23 mouse cellular contexts compared by ENCODE assay signal in genomic region chr13:38472636-38473035, GRCm38 (mm10). TPM values are rescaled to one million over a fixed set of nuclear protein-coding genes. Genes with fewer than 3 reads are reported as not detected.
DNase-seq lines count a peak whose midpoint lies in the region; ATAC-seq and TF ChIP-seq lines count a peak whose summit lies in the region.
"Had no signal": no experiment of that assay in that cellular context is flagged by ENCODE, and none has a peak within 500 bp of the region (broad histone marks: within the 10 kb centered on the region; RNA-seq: fewer than 3 reads in every experiment).

No protein-coding gene starts in this region.

- H3K4me3 ChIP-seq in forebrain, postnatal 0 days (ENCODE audit: low read depth, low read length), result no peak overlapping the region
- no peak overlapping the region for H3K4me3 ChIP-seq in forebrain, embryonic 10.5 days
- no peak overlapping the region for H3K4me3 ChIP-seq in midbrain, postnatal 0 days (ENCODE audit: low read depth, low read length)
- no peak overlapping the region for H3K4me3 ChIP-seq in midbrain, embryonic 11.5 days (ENCODE audit: low read depth, low read length)
- H3K4me3 ChIP-seq: embryonic facial prominence, embryonic 10.5 days; embryonic facial prominence, embryonic 13.5 days; erythroblast, embryonic 14.5 days; forebrain, embryonic 15.5 days; heart, embryonic 13.5 days; hindbrain, embryonic 12.5 days; hindbrain, embryonic 15.5 days had no signal

- H3K27me3 ChIP-seq in forebrain, postnatal 0 days (ENCODE audit: insufficient read depth, low read length), result no peaks in the 10 kb centered on the region
- H3K27me3 ChIP-seq in forebrain, embryonic 10.5 days (ENCODE audit: poor library complexity, severe bottlenecking), result no peaks in the 10 kb centered on the region
- H3K27me3 ChIP-seq in midbrain, postnatal 0 days (ENCODE audit: insufficient read depth, low read length), result no peaks in the 10 kb centered on the region
- no peaks in the 10 kb centered on the region for H3K27me3 ChIP-seq in midbrain, embryonic 11.5 days (ENCODE audit: control insufficient read depth, insufficient read depth, low read length)
- H3K27me3 ChIP-seq: embryonic facial prominence, embryonic 13.5 days; forebrain, embryonic 15.5 days; heart, embryonic 13.5 days; hindbrain, embryonic 12.5 days; hindbrain, embryonic 15.5 days had no signal

- peak; percentile 27 to 52 for DNase-seq in cerebellum, postnatal 10 days
- DNase-seq in cerebellum, adult 9-10 months, result no peak
- peak; percentile 14 for DNase-seq in forebrain, postnatal 0 days
- no peak for DNase-seq in forebrain, embryonic 10.5 days (ENCODE audit: extremely low spot score, low spot score)
- DNase-seq in midbrain, postnatal 0 days (ENCODE audit: low spot score), result peak; percentile 20
- DNase-seq in midbrain, embryonic 11.5 days (ENCODE audit: low spot score, missing footprints), result no peak
- no peak for DNase-seq in spleen, adult 18-20 months
- DNase-seq: adrenal gland, adult 8-10 months; adrenal gland, postnatal 25 days; cerebellum, adult 11 months; cerebellum, postnatal 36 days; embryo, embryonic 11 days; gastrocnemius, postnatal 10 days; gastrocnemius, postnatal 36 days had no signal

- H3K27ac ChIP-seq in forebrain, postnatal 0 days (ENCODE audit: low read depth, low read length), result no peak overlapping the region
- H3K27ac ChIP-seq in forebrain, embryonic 10.5 days, result no peak overlapping the region
- H3K27ac ChIP-seq in midbrain, postnatal 0 days (ENCODE audit: low read depth, low read length), result no peak overlapping the region
- H3K27ac ChIP-seq in midbrain, embryonic 11.5 days (ENCODE audit: low read depth, low read length), result no peak overlapping the region
- H3K27ac ChIP-seq: embryonic facial prominence, embryonic 10.5 days; embryonic facial prominence, embryonic 13.5 days; forebrain, embryonic 15.5 days; heart, embryonic 13.5 days; hindbrain, embryonic 12.5 days; hindbrain, embryonic 15.5 days had no signal

- H3K36me3 ChIP-seq in forebrain, postnatal 0 days (ENCODE audit: insufficient read depth), result no peaks in the 10 kb centered on the region
- H3K36me3 ChIP-seq in forebrain, embryonic 10.5 days (replicated peaks), result no peaks in the 10 kb centered on the region
- no peaks in the 10 kb centered on the region for H3K36me3 ChIP-seq in midbrain, postnatal 0 days (ENCODE audit: insufficient read depth, low read length)
- no peaks in the 10 kb centered on the region for H3K36me3 ChIP-seq in midbrain, embryonic 11.5 days (ENCODE audit: control insufficient read depth, insufficient read depth, low read length)
- H3K36me3 ChIP-seq: embryonic facial prominence, embryonic 10.5 days; embryonic facial prominence, embryonic 13.5 days; forebrain, embryonic 15.5 days; heart, embryonic 13.5 days; hindbrain, embryonic 12.5 days; hindbrain, embryonic 15.5 days had no signal

- no peak for ATAC-seq in forebrain, postnatal 0 days
- ATAC-seq in midbrain, postnatal 0 days (ENCODE audit: low FRiP score), result no peak
- ATAC-seq in midbrain, embryonic 11.5 days (ENCODE audit: low FRiP score), result no peak
- ATAC-seq: activated CD4-positive, CD25-positive, alpha-beta regulatory T cell, adult 4 months; forebrain, embryonic 15.5 days; intestine, postnatal 0 days had no signal

- H3K4me1 ChIP-seq in forebrain, postnatal 0 days (ENCODE audit: insufficient read depth), result no peaks in the 10 kb centered on the region
- H3K4me1 ChIP-seq in forebrain, embryonic 10.5 days, result peaks cover 7% of the 10 kb centered on the region
- no peaks in the 10 kb centered on the region; the same call in 1 of the 2 replicates for H3K4me1 ChIP-seq in midbrain, postnatal 0 days (ENCODE audit: insufficient read depth, low read length)
- H3K4me1 ChIP-seq in midbrain, embryonic 11.5 days (ENCODE audit: control insufficient read depth, insufficient read depth, low read length), result peaks cover 3% of the 10 kb centered on the region; the same call in 1 of the 2 replicates
- H3K4me1 ChIP-seq: forebrain, embryonic 15.5 days; hindbrain, embryonic 15.5 days had no signal

- no peaks in the 10 kb centered on the region for H3K9me3 ChIP-seq in forebrain, postnatal 0 days (ENCODE audit: low read length)
- no peaks in the 10 kb centered on the region for H3K9me3 ChIP-seq in forebrain, embryonic 10.5 days
- no peaks in the 10 kb centered on the region for H3K9me3 ChIP-seq in midbrain, postnatal 0 days (ENCODE audit: low read length)
- H3K9me3 ChIP-seq in midbrain, embryonic 11.5 days (ENCODE audit: control insufficient read depth, low read length), result no peaks in the 10 kb centered on the region
- H3K9me3 ChIP-seq: embryonic facial prominence, embryonic 10.5 days; embryonic facial prominence, embryonic 13.5 days; forebrain, embryonic 15.5 days; heart, embryonic 13.5 days; hindbrain, embryonic 12.5 days; hindbrain, embryonic 15.5 days had no signal

- no peak for TF ChIP-seq CTCF in forebrain, postnatal 0 days (IDR thresholded peaks at IDR 0.05; ENCODE audit: low read depth)
- TF ChIP-seq CTCF in midbrain, postnatal 0 days (IDR thresholded peaks at IDR 0.05), result no peak

- WGBS in forebrain, postnatal 0 days, result 79% methylated on average over 4 of the region's 4 CpGs
- 93% methylated on average over 4 of the region's 4 CpGs for WGBS in forebrain, embryonic 10.5 days
- WGBS in midbrain, postnatal 0 days, result 82% methylated on average over 4 of the region's 4 CpGs
- whole genome bisulfite sequencing in midbrain, embryonic 11.5 days, result 91% methylated on average over 4 of the region's 4 CpGs

- no peak overlapping the region for H3K9ac ChIP-seq in forebrain, postnatal 0 days
- H3K9ac ChIP-seq in midbrain, postnatal 0 days (replicated peaks; ENCODE audit: low read length, poor library complexity, severe bottlenecking), result no peak overlapping the region
- H3K9ac ChIP-seq in midbrain, embryonic 11.5 days (ENCODE audit: low read length), result no peak overlapping the region
- H3K9ac ChIP-seq: embryonic facial prominence, embryonic 13.5 days; forebrain, embryonic 15.5 days; heart, embryonic 13.5 days; hindbrain, embryonic 12.5 days; hindbrain, embryonic 15.5 days had no signal

- H3K4me2 ChIP-seq in forebrain, postnatal 0 days (ENCODE audit: low read depth), result no peak overlapping the region
- no peak overlapping the region for H3K4me2 ChIP-seq in midbrain, postnatal 0 days (ENCODE audit: low read depth, low read length, poor library complexity, severe bottlenecking)
- H3K4me2 ChIP-seq in midbrain, embryonic 11.5 days, result no peak overlapping the region
- H3K4me2 ChIP-seq: embryonic facial prominence, embryonic 13.5 days; forebrain, embryonic 15.5 days; heart, embryonic 13.5 days; hindbrain, embryonic 12.5 days; hindbrain, embryonic 15.5 days had no signal

RNA-seq across cellular contexts. Expression of gene Txndc5, which starts 56.0 kb away (rescaled TPM):
- total RNA-seq in forebrain, postnatal 0 days (2014; rRNA removed), result 58.6 and 75.0 TPM in 2 replicates
- 63.8 and 70.4 TPM in 2 replicates for polyA plus RNA-seq in forebrain, postnatal 0 days (2015; fragmentation: Nextera tagmentation; extraction: Ambion mirVana)
- polyA plus RNA-seq in forebrain, embryonic 10.5 days (2016; fragmentation: Nextera tagmentation; extraction: Ambion mirVana), result 144 and 153 TPM in 2 replicates
- total RNA-seq in midbrain, postnatal 0 days (2014; rRNA removed), result 89.6 and 92.6 TPM in 2 replicates
- polyA plus RNA-seq in midbrain, postnatal 0 days (2015; fragmentation: Nextera tagmentation; extraction: Ambion mirVana), result 80.0 and 80.7 TPM in 2 replicates
- polyA plus RNA-seq in midbrain, embryonic 11.5 days (2014; fragmentation: Nextera tagmentation; extraction: Ambion mirVana), result 120 and 125 TPM in 2 replicates

Comparison
In these comparisons a context has a peak if more than half of its experiments do, and no peak if none do; other contexts are left out.
1. DNase-seq: peak in cerebellum, postnatal 10 days (2 of 2), forebrain, postnatal 0 days (single experiment) and midbrain, postnatal 0 days (single experiment); none in cerebellum, adult 9-10 months (single experiment), forebrain, embryonic 10.5 days (single experiment), midbrain, embryonic 11.5 days (single experiment) and spleen, adult 18-20 months (0 of 2).